Mouse (Mus musculus) gastrocnemius, postnatal 4 days (tissue): ENCODE data around the gene Fgfr2. TPM values are rescaled to one million over a fixed set of nuclear protein-coding genes. Genes with fewer than 3 reads are reported as not detected.
A peak's percentile ranks its signal among the peaks of the same experiment; 100 is the strongest.
"Not testable (repeated sequence)": the region's sequence is repeated elsewhere in the genome, so short reads cannot be mapped to it uniquely, and the experiment has no call there.

ENCODE experiments used
- DNase-seq, 2 experiments: peaks; one replicate each; pipeline ENCODE4 v3.0.0; 2021 to 2022; ENCODE audit warnings: low spot score in 2 of 2, mixed read lengths in 2 of 2
- total RNA-seq, 2 experiments: library from RNA; stranded (reverse); gene quantifications; 2 replicates each; pipeline ENCODE4 v1.2.3; 2021

Fgfr2 gene
- total RNA-seq, 2 experiments from 2014 or later: 6.5 to 8.0 TPM

GRCm38 (mm10) chr7:130621953-130622352 lies 2501.2 kb downstream of the Fgfr2 start:
- peak; percentile 30 to 32 for DNase-seq

GRCm38 (mm10) chr7:130621068-130621467 lies 2502.1 kb downstream of the Fgfr2 start:
- DNase-seq: no peak

GRCm38 (mm10) chr7:130617591-130617990 lies 2505.6 kb downstream of the Fgfr2 start:
- no peak for DNase-seq

- no peak for DNase-seq
These were observed 2509.2 kb downstream of the Fgfr2 start for GRCm38 (mm10) chr7:130613973-130614372.

- DNase-seq: no peak
These were observed 2516.2 kb downstream of the Fgfr2 start for GRCm38 (mm10) chr7:130606958-130607357.

- no peak for DNase-seq
These were observed 2518.0 kb downstream of the Fgfr2 start for GRCm38 (mm10) chr7:130605111-130605510.

GRCm38 (mm10) chr7:130604390-130604789 lies 2518.8 kb downstream of the Fgfr2 start:
- no peak for DNase-seq

GRCm38 (mm10) chr7:130603556-130603955 lies 2519.6 kb downstream of the Fgfr2 start:
- DNase-seq: no peak

- no peak for DNase-seq
These were observed 2520.3 kb downstream of the Fgfr2 start for GRCm38 (mm10) chr7:130602804-130603203.

- DNase-seq: no peak
These were observed 2522.6 kb downstream of the Fgfr2 start for GRCm38 (mm10) chr7:130600546-130600945.

- no peak for DNase-seq
These were observed 2523.1 kb downstream of the Fgfr2 start for GRCm38 (mm10) chr7:130600074-130600473.

- no peak for DNase-seq
These were observed 2525.6 kb downstream of the Fgfr2 start for GRCm38 (mm10) chr7:130597546-130597945.

GRCm38 (mm10) chr7:130596079-130596855 lies 2526.9 kb downstream of the Fgfr2 start:
- peak in 1 of 2 experiments; percentile 24 for DNase-seq

- DNase-seq: not testable (repeated sequence)
These were observed 2529.5 kb downstream of the Fgfr2 start for GRCm38 (mm10) chr7:130593375-130594239.

- DNase-seq: not testable (repeated sequence)
These were observed 2530.2 kb downstream of the Fgfr2 start for GRCm38 (mm10) chr7:130592975-130593374.

GRCm38 (mm10) chr7:130590845-130591437 lies 2532.2 kb downstream of the Fgfr2 start:
- no peak for DNase-seq

- no peak for DNase-seq
These were observed 2532.9 kb downstream of the Fgfr2 start for GRCm38 (mm10) chr7:130590081-130590828.

- no peak for DNase-seq
These were observed 2536.6 kb downstream of the Fgfr2 start for GRCm38 (mm10) chr7:130586521-130587072.

- no peak for DNase-seq
These were observed 2544.5 kb downstream of the Fgfr2 start for GRCm38 (mm10) chr7:130578607-130579006.

GRCm38 (mm10) chr7:130578066-130578465 lies 2545.1 kb downstream of the Fgfr2 start:
- no peak for DNase-seq
